21 mouse cellular contexts compared by ENCODE assay signal in genomic region chr1:188101832-188102231, GRCm38 (mm10).
A peak's percentile ranks its signal among the peaks of the same experiment; 100 is the strongest.
DNase-seq lines count a peak whose midpoint lies in the region; ATAC-seq lines count a peak whose summit lies in the region.
"Had no signal": no experiment of that assay in that cellular context is flagged by ENCODE, and none has a peak within 500 bp of the region (broad histone marks: within the 10 kb centered on the region; RNA-seq: fewer than 3 reads in every experiment).

No protein-coding gene starts in this region.

- H3K4me3 ChIP-seq in heart, embryonic 10.5 days = no peak overlapping the region
- no peak overlapping the region for H3K4me3 ChIP-seq in heart, embryonic 15.5 days
- H3K4me3 ChIP-seq in neural tube, embryonic 11.5 days (ENCODE audit: low read depth, low read length) = no peak overlapping the region
- H3K4me3 ChIP-seq: embryonic facial prominence, embryonic 10.5 days; forebrain, embryonic 13.5 days; hindbrain, embryonic 15.5 days had no signal

- intact Hi-C loops in heart, postnatal 36 days (cut with DNase I) = no loop called here

- WGBS in heart, embryonic 10.5 days = 20% methylated on average over 7 of the region's 7 CpGs
- 25% methylated on average over 7 of the region's 7 CpGs for WGBS in heart, embryonic 15.5 days
- WGBS in neural tube, embryonic 11.5 days = 43% methylated on average over 7 of the region's 7 CpGs

- H3K4me2 ChIP-seq in heart, embryonic 15.5 days = 0 out of 2 replicates have a peak overlapping the region, but pooled peaks have one; percentile 4
- no peak overlapping the region for H3K4me2 ChIP-seq in neural tube, embryonic 11.5 days (ENCODE audit: low read depth)
- H3K4me2 ChIP-seq: forebrain, embryonic 13.5 days; hindbrain, embryonic 15.5 days had no signal

- ATAC-seq in heart, embryonic 15.5 days (replicated peaks; ENCODE audit: insufficient number of reproducible peaks, insufficient read depth, low FRiP score, low read depth) = no peak
- peak; percentile 74; the same call in 1 of the 2 replicates for ATAC-seq in neural tube, embryonic 11.5 days (ENCODE audit: insufficient read depth, low FRiP score, low TSS enrichment)
- ATAC-seq: forebrain, embryonic 13.5 days; forebrain, postnatal 0 days; Patski had no signal

- H3K9ac ChIP-seq in heart, embryonic 15.5 days = no peak overlapping the region
- H3K9ac ChIP-seq in neural tube, embryonic 11.5 days (ENCODE audit: low read length) = no peak overlapping the region
- H3K9ac ChIP-seq: forebrain, embryonic 13.5 days; forebrain, postnatal 0 days; hindbrain, embryonic 15.5 days had no signal

- no peaks in the 10 kb centered on the region for H3K9me3 ChIP-seq in heart, embryonic 10.5 days
- no peaks in the 10 kb centered on the region for H3K9me3 ChIP-seq in heart, embryonic 15.5 days (replicated peaks)
- H3K9me3 ChIP-seq in neural tube, embryonic 11.5 days (ENCODE audit: control insufficient read depth, low read length) = no peaks in the 10 kb centered on the region
- H3K9me3 ChIP-seq: embryonic facial prominence, embryonic 10.5 days; forebrain, embryonic 13.5 days; hindbrain, embryonic 15.5 days had no signal

- peaks cover 41% of the 10 kb centered on the region for H3K4me1 ChIP-seq in heart, embryonic 10.5 days
- H3K4me1 ChIP-seq in heart, embryonic 15.5 days (replicated peaks) = peaks cover 40% of the 10 kb centered on the region
- H3K4me1 ChIP-seq in neural tube, embryonic 11.5 days (ENCODE audit: control insufficient read depth, insufficient read depth, low read length) = no peaks in the 10 kb centered on the region; the same call in 1 of the 2 replicates
- H3K4me1 ChIP-seq: embryonic facial prominence, embryonic 10.5 days; hindbrain, embryonic 15.5 days had no signal

- no peaks in the 10 kb centered on the region for H3K27me3 ChIP-seq in heart, embryonic 10.5 days (ENCODE audit: insufficient read depth, poor library complexity, severe bottlenecking)
- no peaks in the 10 kb centered on the region for H3K27me3 ChIP-seq in heart, embryonic 15.5 days
- H3K27me3 ChIP-seq in neural tube, embryonic 11.5 days (ENCODE audit: control insufficient read depth, insufficient read depth, low read length) = no peaks in the 10 kb centered on the region
- H3K27me3 ChIP-seq: CH12.LX; hindbrain, embryonic 15.5 days; Patski had no signal

- no peaks in the 10 kb centered on the region for H3K36me3 ChIP-seq in heart, embryonic 10.5 days
- H3K36me3 ChIP-seq in heart, embryonic 15.5 days = no peaks in the 10 kb centered on the region
- H3K36me3 ChIP-seq in neural tube, embryonic 11.5 days (ENCODE audit: control insufficient read depth, insufficient read depth, low read length) = no peaks in the 10 kb centered on the region
- H3K36me3 ChIP-seq: embryonic facial prominence, embryonic 10.5 days; hindbrain, embryonic 15.5 days had no signal

- peak overlapping the region; percentile 76 for H3K27ac ChIP-seq in heart, embryonic 10.5 days
- H3K27ac ChIP-seq in heart, embryonic 15.5 days = peak overlapping the region; percentile 68
- no peak overlapping the region for H3K27ac ChIP-seq in neural tube, embryonic 11.5 days (ENCODE audit: low read depth, low read length)
- H3K27ac ChIP-seq: embryonic facial prominence, embryonic 10.5 days; forebrain, embryonic 13.5 days; hindbrain, embryonic 15.5 days had no signal

- DNase-seq in heart, embryonic 10.5 days (ENCODE audit: low spot score) = no peak
- DNase-seq in heart, adult 11 months = no peak
- DNase-seq in heart, postnatal 36 days = no peak
- peak; percentile 39 for DNase-seq in neural tube, embryonic 11.5 days (ENCODE audit: low spot score)
- no peak for DNase-seq in neural tube, embryonic 10.5 days (ENCODE audit: extremely low spot score, low spot score)
- peak; percentile 35 for DNase-seq in mesoderm, embryonic 11.5 days (ENCODE audit: low read depth, low spot score)
- no peak for DNase-seq in cerebellum, postnatal 25 days
- DNase-seq: adrenal gland, adult 8-10 months; adrenal gland, postnatal 36 days; cerebellum, adult 11 months; cerebellum, adult 8-10 months; cerebellum, postnatal 14 days; forebrain, postnatal 0 days; gastrocnemius, postnatal 14 days; kidney, adult 18-20 months had no signal

Comparison
In these comparisons a context has a peak if more than half of its experiments do, and no peak if none do; other contexts are left out.
1. DNase-seq: peak in neural tube, embryonic 11.5 days (single experiment) and mesoderm, embryonic 11.5 days (single experiment); none in heart, embryonic 10.5 days (single experiment), heart, adult 11 months (single experiment), heart, postnatal 36 days (0 of 2), neural tube, embryonic 10.5 days (single experiment) and cerebellum, postnatal 25 days (0 of 2).